Mouse (Mus musculus) heart, postnatal 25 days (tissue): Measurements from ENCODE around the gene Vps41. TPM values are rescaled to one million over a fixed set of nuclear protein-coding genes. Genes with fewer than 3 reads are reported as not detected.

Experiments
- DNase-seq: peaks from one replicate; pipeline ENCODE4 v3.0.0; 2022; ENCODE audit warnings: low spot score
- intact Hi-C: fragments of 180-260 bp; cut with DNase I; formaldehyde crosslinking; loops from one replicate; pipeline ENCODE4 v1.15.1; 2025
- total RNA-seq, 2 experiments: library from RNA; stranded (reverse); gene quantifications; 2 replicates each; pipeline ENCODE4 v1.2.3; 2021

Gene Vps41
- total RNA-seq, 2 experiments from 2014 or later, result 29.7 to 32.5 TPM

DNA sequence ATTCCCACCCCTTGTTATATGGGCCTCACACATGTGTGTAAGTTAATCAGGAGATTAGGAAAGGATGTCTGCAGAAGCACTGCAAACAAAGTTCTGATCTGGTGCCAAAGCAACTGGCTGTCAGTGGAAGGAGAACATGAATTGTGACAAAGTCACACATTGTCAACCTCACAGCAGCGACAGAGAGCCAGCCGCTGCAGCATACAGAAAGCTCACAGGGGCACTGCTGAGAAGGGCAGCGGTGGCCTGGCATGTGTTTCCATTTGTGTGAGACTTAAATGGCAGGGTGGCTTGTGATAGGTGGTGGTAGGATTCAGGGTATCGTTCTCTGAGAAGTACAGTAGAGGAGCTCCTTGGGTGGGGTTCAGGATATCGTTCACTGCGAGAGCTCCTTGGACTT lies 73.0 kb downstream of the Vps41 start:
- no peak for DNase-seq
- intact Hi-C loops, result no loop called here

DNA sequence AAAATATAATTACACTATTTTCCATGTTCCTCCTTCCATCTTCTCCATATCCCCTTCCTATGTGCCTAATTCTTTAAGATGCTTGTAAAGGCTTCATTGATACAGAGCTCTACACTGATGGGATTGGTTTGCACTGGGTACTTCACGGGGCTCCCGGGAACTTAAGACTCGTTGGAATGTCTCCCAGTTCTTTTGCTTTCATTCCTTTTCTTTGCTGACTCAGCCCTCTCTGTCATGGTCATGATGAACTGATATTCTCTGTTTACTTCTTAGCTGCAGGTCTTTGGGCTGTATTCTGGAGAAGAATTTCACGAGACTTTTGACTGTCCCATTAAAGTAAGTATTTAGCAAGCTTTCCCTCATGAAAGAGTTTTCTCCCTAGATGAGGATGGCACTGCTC lies 74.2 kb downstream of the Vps41 start:
- intact Hi-C loops, result no loop called here
- no peak for DNase-seq

DNA sequence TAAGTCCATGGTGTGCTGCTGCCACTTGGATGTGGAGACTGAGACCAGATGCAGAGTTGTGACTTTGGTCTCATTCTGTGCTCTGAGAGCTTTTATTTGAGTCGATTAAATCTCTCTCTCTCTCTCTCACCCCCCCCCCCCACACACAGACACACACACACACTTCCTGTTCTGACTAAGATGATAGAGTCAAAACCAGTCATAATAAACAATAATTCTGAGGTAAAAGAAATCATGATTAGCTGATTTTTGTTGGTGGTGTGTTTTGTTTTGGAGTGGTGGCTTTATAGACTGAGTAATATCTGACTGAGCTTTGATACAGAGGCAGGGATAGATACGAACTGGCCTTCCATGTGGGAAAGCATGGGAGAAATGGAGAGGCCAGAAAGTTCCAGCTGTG lies 74.6 kb downstream of the Vps41 start:
- intact Hi-C loops, result no loop called here
- DNase-seq, result no peak

DNA sequence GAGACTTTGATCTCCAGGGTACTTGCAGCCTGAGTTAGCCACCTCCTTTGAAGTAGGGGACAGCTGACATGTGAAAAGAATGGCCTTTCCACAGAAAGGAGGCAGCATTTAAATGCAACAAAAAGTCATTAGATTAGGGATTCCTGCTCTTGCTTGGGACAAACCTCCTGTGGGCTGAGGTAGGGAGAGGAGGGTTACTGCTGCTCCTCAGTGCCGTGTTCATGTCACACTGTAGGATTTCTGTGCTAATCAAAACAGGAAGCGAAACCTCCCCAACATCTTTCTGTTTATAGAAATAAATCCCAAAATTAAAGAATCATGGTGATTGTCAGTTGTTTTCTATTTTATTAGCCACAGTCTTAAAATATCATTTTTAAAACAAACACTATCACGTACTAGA lies 77.4 kb downstream of the Vps41 start:
- no peak for DNase-seq
- intact Hi-C loops, result no loop called here

DNA sequence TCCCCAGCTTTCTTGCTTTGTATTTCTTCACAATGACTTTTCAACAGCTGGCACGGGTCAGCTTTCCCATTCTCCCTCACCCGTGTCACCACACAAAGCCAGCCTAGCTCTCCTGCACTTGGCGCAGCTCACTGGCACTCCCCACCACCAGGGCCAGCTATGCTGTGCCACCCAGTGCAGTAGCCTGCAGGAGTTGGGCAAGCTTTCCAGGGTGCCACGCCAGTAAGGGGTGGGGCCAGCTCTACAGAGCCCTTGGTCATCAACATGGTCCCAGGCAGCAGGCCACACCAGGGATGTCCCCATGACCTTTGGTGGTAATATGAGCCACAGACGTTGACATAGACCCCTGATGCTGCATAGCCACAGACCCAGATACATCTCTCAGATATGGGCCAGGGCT lies 80.5 kb downstream of the Vps41 start:
- no peak for DNase-seq
- intact Hi-C loops, result no loop called here

DNA sequence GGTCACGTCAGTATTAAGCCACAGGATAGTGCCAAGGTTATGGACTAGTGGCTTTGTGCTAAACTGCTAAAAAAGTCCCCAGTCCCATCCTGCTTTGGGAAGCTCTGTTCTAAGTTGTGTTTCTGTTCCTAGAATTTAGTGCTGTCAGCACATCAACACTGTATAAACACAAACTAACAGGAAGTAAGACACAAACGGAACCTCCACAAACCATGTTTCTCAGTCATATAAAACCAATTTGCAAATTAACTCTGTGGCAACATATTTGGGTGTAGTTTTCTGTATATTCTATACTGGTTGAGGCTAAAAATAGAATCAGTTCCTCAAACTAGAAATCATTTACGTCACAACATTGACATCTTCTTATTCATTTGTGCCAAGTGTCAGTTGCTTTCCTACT lies 83.3 kb downstream of the Vps41 start:
- intact Hi-C loops, result no loop called here
- no peak for DNase-seq

DNA sequence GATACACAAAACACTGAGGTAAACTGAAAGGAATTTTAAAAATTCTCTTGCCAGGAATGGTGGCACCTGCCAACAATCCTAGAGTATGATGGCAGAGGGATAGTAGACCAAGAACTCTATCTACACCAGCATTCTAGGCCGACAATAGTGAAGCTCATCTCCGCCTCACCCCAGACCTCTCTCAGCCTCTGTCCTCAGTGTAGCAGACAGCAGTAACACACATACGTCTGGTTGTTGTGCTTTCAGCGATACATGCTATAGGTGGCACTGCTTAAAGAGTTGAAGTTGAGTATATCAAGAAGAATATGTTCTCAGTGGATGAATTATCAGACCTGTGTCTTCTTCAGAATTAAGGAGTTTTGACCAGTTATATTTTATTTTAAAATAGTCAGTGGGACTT lies 92.4 kb downstream of the Vps41 start:
- intact Hi-C loops, result loop anchor here (1.0 kb wide), 1 partner anchor 685 kb away; no protein-coding TSS in a partner anchor

DNA sequence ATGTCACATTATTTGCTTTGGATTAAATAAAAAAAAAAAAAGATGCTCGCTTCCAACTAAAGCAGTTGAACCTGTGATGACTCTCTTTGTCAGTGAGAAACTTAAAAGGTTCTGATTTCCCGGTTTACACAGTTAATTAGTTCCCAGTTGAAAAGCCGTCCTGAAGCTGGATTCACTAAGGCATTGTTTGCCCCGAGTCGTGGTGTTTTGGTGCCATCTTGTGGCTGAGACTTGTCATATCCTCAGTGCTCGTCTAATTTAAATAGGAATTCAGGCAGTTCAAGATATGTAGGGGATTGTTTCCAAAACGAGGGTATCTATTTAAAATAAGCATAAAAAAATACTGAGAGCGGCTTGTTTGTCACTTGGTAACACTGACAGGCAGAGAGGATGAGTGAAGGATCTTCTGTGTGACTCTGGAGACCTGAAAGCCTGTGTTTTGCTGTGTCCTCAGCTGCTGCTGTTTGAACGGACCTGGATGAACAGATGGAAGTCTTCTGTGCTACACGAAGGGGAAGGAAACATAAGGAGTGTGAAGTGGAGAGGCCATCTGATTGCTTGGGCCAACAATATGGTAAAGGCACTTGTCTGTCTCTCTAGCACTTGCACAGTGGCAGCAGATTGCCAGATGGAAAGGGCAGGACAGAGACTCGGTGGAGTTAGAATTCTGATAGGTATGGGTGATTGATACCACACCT lies 93.0 kb downstream of the Vps41 start:
- intact Hi-C loops, result loop anchor here (1.0 kb wide), 2 partner anchors 686 to 753 kb away; no protein-coding TSS in a partner anchor
- DNase-seq, result no peak

More for the DNA sequence above, 92.4 kb downstream of the Vps41 start:
- no peak for DNase-seq

DNA sequence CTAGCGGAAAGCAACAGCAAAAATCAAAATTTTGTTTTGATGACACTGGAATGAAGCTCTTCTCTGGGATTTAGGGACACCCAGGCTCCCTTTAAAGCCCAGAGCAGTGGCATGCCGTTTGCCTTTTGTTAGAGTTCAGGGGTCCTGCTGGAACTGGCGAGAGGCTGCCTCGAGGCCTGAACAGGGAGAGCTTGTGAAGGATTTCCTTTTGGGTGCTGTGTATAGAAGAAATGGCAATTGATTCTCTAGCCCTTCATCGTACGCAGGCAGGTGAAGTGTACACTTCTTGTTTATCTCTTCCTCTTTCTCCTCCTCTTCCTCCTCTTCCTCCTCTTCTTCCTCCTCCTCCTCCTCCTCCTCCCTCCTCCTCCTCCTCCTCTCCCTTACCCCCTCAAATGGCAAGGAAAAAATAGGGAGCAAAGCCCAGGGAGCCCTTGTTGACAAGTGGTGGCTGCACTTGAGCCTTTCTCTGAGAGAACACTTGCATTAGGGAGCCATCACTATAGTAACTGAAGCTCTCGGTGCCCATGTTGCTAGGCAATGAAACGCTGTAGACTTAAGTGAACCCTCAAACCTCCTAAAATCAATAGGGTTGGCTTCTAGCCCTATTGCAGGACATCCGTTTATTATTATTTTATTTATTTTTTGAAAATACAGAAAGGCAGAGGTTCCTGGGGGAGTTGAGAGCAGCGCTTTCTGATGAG lies 107.5 kb downstream of the Vps41 start:
- DNase-seq, result no peak
- intact Hi-C loops, result no loop called here

DNA sequence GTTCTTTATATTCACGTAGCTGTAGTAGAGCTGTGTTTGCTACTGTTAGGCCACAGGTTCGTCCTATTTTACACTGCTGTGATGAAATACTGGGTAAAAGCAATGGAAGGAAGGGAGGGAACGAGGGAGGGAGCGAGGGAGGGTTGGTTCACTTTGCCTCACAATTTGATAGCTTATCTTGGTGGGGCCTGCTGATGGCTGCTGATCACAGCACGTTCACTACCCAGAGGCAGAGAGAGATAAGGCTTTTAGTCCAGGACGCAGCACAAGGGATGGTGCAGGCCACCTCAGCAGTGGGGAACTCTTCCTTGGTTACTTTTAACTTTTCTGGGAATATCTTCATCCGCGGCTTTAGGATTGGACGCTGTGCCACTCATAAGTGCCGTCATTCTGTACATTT lies 109.9 kb downstream of the Vps41 start:
- intact Hi-C loops, result no loop called here
- DNase-seq, result no peak

DNA sequence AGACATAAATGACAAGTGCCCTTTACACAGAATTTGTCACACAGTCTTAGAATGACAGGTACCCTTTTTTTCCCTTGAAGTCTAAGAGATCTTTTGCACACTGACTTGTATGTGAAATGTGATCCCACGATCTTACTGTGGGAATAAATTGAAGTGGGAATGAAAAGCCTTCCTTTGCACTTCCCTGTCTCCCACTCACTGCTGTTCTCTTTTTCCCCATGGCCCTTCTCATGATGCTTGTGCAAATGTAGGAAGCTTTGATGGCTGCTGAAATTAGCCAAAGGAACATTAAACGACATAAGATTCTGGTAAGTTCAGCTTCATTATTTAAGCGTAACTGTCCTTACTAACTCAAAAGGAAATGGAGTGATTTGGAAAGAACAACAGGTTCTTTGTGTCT lies 113.4 kb downstream of the Vps41 start:
- DNase-seq, result no peak
- intact Hi-C loops, result no loop called here

DNA sequence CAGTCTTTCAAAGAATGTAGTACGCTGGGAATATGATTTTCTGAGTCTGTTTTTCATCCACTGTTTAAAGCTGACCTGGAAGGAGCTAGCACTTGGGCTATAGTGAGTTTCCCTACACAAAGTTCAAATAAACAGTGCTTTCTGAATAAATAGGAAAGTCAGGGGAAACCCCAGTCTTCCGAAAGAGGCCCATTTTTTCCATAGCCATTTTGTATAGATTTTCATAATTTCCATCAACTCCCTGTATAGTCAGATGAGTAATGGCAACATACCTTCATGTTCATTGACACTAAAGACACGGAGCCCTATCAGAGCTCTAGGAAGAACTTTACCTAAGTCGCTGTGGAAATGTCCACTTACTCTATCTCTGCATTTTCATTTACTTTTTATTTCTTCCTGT lies 122.1 kb downstream of the Vps41 start:
- intact Hi-C loops, result no loop called here
- no peak for DNase-seq

DNA sequence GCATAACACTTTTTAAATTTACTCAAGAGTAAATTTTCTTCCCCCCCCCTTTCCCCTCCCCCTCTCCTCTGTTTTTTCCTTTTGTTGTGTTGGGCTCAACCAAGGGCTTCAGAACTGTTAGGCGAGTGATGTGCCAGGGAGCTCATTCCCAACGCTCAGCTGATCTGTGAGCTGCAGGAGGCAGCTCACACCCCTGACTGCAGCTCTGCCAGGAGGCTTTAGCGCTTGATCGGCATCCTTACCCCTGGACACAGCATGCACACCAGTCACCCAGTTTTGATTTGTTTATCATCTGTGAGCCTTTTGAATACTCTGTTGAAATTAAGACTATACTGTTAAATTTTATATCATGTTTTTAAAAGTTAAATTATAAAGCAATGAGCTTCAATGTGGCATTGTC lies 123.3 kb downstream of the Vps41 start:
- no peak for DNase-seq
- intact Hi-C loops, result no loop called here

DNA sequence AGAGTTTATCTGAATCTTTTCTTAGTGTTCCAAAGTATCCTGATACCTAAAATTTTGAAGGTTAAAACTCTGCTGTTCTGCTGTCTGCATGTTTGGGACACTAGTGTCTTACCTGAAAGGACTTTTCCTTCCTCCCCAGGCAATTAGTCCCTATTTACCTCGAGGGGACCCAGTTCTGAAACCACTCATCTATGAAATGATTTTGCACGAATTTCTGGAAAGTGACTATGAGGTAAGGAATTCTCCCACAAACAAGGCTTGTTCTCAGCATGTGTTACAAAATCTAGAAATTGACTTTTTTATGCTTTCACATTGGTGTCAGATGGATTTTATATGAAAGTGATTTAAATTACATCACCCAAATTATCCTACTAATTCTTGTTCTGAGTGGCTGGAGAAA lies 123.9 kb downstream of the Vps41 start:
- intact Hi-C loops, result no loop called here
- DNase-seq, result no peak

DNA sequence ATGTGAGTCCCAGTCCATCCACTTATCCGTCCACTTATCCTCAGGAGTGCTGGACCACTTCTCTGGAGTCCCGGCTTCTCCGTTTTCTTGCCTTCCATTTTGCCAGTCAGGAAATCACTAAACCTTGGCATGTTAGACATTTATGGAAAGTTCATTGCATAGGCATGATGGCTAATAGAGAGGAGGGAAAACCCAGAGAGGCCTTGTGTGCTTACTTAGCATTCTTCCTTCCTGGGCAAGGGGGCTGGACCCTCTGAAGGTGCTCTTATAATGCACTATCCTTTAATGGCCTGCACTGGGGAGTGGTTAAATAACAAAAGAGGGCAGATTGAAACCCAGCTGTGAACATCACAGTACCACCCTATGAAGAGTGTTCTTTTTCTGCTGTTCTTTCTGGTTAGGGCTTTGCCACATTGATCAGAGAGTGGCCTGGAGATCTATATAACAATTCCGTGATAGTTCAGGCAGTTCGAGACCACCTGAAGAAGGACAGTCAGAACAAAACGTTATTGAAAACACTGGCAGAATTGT lies 124.7 kb downstream of the Vps41 start:
- no peak for DNase-seq
- intact Hi-C loops, result no loop called here

DNA sequence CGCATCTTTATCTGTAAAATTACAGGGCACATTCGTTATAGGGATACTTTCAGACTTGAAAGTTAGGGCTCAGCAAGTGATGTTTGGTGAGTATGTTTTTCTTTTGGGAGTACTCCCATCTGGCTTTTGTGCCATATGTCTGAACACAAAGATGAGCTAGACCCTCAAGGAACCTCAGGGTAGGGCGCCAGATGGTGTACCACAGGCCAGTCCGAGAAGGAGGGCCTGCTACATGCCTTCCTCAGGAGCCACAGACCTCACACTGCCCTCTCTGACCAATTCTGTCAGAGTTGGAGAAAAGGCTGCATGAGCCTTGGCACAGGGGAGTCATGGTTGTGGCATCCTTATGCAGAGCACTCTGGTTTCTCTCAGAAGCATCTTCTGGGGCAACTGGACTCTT lies 125.5 kb downstream of the Vps41 start:
- no peak for DNase-seq
- intact Hi-C loops, result no loop called here

DNA sequence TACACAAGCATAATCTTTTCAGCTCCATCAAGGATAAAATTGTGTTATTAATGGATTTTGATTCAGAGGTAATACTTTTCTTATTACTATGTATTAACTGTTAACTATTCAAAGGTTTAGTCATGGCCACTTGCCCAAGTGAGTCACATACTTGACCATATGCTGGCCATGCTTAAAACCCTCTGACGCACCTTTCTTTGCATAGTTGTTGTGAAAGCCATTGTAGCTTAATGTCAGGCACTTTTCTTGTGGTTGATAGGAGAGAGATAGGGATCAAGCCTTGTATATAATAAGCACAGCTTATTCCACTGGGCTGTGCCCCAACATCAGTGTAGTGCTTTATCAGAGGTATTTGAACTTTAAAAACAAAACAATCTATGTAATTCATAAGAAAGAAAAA lies 126.5 kb downstream of the Vps41 start:
- intact Hi-C loops, result no loop called here
- no peak for DNase-seq

DNA sequence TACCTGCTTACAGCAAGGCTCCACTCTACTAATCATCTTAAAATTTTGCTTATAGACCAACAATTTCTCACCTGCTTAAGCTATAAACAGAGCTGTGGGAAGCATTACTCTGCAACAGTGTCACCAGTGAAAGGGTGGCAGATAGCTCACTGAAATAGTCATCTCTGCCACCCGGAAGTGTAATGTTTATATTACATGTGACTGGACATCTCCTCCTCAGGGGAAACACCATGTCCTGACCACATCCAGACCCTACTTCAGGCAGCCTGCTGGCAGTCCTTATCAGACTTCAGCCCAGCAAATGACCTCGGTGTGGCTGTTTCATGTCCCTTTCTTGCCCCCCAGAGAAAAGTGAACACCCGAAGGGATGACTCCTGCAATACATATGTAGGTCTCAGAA lies 130.3 kb downstream of the Vps41 start:
- intact Hi-C loops, result no loop called here
- DNase-seq, result no peak

DNA sequence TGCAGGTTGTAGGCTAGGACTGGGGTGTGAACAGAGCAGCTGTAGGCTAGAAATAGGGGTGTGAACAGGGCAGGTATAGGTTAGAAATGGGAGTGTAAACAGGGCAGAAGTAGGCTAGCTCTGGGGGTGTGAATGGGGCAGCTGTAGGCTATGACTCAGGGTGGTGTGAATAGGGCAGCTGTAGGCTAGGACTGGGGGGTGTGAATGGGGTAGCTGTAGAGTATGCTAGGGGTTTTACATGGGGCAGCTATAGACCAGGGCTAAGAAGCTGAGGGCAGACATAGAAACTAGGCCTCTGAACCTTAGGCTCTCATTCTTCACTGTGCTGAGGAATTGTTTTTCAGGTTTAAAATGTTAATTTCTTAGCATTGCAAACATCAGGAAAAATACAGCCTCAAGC lies 132.5 kb downstream of the Vps41 start:
- intact Hi-C loops, result no loop called here
- DNase-seq, result no peak

DNA sequence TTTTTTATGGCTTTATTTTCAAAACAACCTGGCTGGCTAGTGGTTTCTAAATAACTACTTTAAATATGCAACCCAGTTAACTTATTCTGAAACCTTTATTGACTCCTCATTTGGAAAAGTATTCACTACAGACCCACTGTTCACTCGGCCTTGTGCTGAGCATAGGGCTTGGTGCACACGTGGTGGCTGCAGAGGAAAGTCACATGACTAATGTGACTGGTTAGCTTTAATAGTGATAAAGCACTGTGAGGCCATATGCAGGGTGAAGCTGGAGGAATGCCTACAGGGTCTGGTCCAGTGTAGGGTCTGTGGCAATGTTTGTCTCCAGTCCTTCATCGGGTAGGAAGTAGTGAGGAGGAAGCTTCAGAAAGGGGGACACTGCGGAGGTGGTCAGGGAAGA lies 134.1 kb downstream of the Vps41 start:
- intact Hi-C loops, result no loop called here
- no peak for DNase-seq

DNA sequence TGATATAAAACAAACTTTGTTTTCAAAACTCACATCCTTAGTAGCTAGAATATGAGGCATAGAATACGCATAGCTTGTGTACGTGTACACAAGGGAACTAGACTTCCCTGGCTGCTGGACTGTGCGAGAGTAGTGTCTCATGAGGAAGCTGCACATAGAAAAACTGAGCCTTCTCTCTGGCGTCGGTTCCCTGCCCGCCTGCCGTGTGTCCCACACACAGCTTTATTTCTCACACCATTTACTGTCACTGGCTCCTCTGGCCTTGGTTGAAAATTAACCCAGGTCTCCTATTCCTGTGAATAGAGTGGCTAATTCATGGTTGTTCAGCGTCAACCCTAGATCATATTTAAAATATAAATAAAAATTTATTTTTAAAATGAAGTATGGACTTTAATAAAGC lies 135.6 kb downstream of the Vps41 start:
- DNase-seq, result no peak
- intact Hi-C loops, result no loop called here
